Mouse (Mus musculus) CD4-positive, CD25-positive, alpha-beta regulatory T cell, adult 2 months (primary cell): ENCODE results near the gene Arhgef16.

Experiments used
- DNase-seq: peaks from one replicate; pipeline ENCODE4 v3.0.0-alpha.2; 2012; ENCODE audit warnings: low read depth, low spot score

The Arhgef16 gene

DNA sequence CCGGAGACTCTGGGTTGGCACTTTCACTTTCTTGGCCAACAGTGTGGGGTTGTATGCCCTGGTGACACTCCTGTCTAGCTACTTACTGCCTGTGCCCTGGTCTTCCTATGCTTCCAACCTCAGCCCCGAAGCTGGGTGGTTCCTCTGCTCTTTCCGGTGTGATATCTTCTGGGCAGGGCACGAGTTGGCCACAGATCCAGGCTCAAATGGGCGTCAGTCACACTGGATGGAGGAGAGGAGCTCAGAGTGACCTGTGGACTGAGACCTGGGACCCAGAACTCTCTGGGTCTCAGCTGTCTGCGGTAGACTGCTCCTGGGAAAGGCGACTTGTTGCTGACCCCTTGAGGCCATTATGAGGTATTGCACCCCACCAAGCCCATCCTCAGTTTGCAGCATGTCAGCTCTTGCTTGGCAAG is at the start of gene Arhgef16:
Arhgef16 (minus strand) TSS at position 211 of the 416 bp plus-strand sequence.
- DNase-seq: peak; percentile 63

DNA sequence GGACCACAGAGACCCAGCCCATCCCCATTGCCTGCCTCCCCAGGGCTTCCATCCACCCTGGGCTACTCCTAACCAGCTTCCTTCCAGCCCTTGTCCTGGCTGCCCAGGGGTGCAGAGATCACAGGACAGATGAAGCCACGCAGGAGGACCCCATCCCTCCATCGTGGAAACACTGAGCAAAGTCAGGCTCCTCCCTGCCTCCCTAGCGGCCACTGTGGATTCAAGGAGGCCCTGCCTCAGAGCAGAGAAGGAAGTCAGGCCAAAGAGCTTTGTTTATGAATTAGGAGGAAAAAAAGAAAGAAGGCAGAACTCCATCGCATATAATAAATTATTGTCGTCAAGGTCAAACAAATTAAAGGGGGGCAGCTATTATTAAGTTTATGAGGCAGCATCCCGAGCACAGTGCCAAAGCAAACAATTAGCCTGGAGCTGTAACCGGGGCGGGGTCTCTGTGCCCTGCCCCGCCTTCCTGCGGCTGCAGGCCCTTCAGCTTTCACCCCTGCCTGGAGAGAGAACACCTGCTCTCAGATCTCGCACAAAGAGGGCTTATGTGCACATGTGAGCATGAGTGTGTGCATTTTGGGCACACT is 46.8 kb upstream of the Arhgef16 start:
- DNase-seq: no peak

DNA sequence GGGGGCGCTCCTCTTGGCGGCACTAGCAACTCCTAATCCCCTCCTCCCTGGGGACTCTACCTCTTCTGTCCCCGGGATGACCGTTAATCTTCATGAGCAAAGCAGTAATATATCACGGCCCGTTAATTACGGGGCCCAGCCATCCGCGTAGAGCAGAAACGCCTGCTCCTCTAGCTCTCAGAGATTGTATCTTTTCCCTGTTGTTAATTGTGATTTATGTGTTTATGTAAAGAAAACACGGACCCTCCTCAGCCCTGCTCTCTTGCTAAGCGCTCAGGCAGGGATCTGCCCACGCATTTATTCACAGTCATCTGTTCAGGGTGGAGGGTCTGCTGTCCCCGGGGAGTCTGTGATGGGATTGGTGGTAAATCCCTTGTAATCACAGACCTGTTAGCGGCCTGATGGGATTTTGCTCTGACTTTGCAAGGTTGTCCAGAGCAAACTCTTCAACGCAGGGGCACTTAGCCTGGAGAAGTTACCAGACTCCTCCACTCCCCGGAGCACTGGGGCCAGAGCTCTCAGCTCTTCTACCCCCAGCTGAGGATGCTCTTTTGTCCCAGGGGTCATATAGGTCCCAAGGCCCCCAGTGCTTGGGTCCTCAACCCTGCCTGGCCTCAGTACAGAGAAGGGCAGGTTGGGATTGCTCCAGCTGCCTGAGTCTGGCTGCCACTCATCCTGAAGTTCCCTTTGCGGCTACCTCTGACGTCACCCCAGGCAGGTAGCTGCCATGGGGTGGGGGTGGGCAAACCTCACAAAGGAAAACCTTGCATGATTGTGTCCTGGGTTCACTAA is 45.5 kb upstream of the Arhgef16 start:
- DNase-seq: no peak

DNA sequence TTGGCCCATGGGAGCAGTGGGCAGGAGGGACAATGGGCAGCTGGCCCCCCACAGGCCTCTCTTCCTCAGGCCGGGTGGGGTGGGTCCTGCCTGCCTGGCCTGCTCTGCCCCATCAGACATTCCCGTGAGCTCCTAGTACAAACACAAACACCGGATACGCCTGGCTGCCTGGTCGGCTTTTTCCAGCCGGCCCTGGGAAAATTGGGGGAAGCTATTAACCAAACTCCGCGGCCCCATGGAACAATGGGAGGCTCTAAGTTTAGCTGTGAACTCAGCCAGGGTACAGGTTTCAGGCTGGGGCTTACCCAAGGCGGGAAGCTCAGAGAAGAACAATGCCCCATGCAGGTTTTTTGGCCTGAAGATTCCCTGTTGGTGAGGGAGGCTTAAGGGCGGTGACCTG is 35.2 kb upstream of the Arhgef16 start:
- no peak for DNase-seq

DNA sequence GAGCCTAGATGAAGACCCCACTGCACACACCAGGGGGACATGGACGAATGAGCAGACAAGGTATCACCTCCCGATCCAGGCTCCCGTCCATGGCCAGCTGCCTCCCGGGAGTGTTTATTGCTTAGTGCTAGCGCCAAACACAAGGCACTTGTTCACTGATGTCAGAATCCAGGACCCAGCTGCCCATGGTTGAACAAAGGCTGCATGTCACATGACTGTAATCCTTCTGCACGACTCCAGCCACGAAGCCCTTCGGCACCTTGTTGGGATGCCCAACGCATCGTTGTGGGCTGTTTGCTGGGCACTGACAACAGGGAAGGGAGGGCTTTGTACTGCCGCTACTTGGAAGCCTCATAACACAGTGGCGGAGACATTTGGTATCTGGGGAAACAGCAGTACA is 34.3 kb upstream of the Arhgef16 start, which contains the start of gene B230104I21Rik:
B230104I21Rik (plus strand) TSS at position 367 of the 400 bp plus-strand sequence.
- DNase-seq: no peak

DNA sequence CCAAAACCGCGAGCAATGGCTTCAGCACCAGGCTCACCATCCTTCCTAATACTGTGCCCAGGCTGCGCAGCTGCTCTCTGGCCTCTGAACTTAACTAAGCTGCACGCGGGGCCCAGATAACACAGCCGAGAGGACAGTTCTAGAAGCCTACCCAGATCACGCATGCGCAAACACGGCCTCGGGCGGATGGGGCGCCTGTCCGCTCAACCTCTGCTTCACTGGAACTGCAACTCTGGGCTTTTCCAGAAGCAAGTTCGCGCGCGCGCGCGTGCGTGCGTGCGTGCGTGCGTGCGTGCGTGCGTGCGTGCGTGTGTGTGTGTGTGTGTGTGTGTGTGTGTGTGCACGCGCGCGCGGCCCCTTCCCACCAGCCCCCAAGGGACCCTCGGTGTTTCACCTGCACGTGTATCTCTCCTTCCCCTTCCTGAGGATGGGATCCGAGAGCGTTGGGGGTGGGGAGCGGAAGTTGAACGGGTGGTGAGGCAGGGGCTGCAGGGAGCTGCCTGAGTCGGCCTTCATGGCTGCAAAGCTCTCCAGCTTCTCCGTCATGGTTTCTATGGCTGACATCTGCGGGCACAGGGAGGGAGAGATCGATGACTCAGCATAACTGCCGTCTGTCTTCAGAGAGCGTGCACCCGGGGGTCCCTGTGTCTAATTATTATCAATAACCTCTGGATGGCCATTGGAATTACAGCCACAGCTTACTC is 33.4 kb upstream of the Arhgef16 start:
- DNase-seq: peak; percentile 85

DNA sequence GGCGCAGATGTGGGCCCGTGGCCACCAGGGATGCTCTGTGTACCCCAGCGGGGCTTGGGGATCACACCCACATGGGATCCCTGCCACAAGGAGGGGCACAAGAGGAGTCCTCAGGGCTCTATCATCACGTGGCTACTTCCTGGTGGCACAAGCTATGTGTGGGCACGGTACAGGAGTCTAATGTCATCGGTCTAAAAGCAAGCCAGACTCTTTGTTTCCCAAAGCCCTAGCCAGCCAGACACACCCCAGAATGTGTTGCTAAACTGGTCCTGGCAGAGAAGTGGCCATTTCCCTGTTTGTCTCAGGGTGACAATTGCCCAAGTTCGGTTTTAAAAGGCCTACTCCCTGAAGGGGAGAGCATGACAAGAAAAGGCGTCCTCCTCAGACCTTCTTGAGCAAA is 31.8 kb upstream of the Arhgef16 start:
- DNase-seq: no peak

DNA sequence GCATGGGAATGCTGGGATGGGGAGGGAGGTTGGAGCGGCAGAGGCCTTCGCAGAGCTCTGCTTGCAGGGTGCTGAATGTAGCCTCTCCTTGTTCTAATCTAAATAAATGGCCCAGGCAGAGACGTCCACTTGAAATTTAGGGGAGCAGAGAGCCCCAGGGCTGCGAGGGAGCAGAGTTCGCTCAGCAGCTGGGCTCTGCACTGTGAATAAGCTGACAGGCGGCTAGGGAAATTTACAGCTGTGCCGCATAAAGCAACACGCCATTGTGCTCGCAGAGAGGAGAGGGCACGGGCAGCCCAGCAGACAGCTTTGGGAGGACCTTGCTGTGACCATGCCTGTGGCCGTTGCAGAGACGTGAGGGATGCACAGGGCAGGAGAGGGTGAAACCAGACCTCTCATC is 29.8 kb upstream of the Arhgef16 start:
- DNase-seq: no peak

DNA sequence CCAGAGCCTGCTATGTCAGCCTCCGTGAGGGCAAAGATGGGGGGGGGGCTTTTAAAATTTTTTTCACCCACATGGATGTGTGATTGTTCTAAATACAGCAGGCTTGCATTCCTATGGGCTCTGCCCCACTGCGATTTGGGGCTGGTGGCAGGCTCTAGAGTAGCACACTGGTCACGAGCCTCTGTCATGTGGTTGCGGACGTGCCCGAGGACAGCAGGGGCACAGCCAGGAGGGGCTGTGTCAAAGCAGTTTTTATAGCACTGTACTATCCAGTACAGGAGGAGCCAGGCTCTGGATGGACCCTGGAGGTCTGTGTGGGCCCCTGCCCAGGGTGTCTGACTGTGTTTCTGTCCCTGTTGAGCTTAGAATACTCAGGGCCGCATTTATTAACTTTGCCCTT is 28.5 kb upstream of the Arhgef16 start:
- DNase-seq: no peak

DNA sequence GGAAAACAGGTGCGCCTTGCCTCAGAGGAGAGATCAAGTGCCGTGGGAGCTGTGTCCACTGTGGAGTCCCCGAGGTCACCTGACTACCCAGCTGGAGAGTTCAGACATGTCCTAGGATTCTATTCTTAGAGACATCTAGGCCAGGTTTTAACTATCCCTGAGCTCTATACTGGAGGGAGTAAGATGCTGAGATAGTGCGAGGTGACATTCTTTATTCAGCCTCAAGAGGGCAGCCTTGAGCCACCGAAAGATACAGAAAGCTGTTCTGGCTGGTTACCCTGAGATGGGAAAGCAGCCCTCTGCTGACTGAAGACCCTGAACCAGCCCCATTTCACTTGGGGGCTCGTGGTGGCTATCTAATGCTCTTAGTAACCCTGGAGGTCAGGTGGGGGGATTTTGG is 27.4 kb upstream of the Arhgef16 start:
- peak; percentile 69 for DNase-seq

DNA sequence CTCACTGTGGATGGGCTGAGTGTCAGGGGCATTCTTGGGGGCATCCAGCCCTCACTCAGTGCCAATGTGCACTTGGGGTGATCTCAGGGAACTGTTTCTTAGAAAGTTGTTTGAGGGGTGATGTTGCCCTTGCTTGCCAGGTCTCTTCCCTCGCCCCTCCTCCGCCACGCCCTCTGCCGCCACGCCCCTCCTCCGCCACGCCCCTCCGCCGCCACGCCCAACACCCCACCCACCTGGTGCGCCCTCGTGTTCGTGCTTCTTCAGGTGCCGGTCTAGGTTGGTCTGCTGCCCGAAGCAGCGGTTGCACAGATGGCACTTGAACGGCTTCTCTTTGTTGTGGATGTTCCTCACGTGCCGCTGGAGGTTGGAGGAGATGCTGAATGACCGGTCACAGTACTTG is 27.0 kb upstream of the Arhgef16 start:
- no peak for DNase-seq

DNA sequence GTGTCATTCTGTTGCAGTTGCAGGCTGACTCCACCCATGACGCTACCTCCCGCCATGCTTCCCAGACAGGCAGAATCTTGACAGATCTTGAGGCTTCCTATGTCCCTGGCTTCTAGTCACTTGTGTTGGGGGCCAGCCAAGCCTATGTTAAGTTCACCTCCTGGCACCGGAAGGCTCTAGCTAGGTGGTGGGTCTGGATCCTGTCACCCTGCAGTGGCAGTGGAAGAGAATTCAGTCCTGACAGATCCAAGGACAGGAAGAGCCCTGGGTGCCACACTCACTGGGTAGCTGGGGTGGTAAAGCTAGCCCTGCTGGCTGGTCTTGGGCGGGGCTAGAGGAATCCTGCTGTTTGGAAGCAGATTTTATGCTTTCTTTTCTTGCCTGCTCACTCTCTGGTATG is 23.9 kb upstream of the Arhgef16 start:
- no peak for DNase-seq

DNA sequence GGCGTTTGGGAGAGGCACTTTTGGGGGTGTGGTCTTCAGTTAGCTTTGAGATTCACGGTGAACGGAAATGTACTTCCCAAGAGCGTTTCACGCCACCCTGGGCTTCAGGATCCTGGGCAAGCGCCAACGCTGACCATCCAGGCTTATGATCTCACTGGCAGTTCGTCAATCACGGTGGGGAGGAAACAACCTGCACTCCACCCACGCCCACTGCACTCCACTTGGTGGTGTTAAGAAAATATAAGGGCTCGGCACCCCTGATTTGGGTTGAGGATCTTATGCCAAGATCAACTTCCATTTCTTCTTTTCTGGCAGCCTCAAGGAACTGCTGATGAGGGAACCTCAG is 12.1 kb upstream of the Arhgef16 start:
- no peak for DNase-seq

DNA sequence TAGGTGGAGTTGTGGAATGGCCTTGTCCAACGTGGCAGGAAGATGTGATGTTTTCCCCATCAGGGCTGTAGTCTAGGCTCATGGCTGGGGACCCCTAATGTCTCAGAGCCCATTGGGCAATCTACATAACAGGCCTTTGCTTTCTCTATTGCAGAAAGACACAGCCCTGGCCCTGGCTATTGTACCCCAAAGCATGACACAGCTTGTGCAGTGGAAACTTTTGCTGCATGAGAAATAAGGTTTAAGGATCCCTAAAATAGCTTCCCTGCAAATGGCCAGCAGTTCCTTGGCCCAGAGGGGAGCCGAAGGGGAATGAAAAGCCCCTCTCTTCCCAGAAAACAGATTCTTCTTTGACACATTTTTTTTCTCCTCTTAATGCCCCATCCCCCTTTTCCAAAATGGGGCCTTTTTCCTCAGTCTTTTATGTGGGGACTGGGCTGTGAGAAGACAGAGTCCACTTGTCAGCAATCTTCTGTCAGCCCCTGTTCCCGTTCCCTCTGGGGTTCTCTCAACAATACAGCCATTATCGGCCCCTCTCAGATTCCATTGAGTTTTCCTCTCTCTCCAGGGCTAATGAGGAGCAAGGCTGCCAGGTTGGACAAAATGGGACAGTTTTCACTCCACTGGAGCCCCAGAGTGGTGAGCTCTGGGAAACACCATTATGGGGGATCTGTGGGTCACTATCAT is 11.6 kb upstream of the Arhgef16 start:
- DNase-seq: no peak

DNA sequence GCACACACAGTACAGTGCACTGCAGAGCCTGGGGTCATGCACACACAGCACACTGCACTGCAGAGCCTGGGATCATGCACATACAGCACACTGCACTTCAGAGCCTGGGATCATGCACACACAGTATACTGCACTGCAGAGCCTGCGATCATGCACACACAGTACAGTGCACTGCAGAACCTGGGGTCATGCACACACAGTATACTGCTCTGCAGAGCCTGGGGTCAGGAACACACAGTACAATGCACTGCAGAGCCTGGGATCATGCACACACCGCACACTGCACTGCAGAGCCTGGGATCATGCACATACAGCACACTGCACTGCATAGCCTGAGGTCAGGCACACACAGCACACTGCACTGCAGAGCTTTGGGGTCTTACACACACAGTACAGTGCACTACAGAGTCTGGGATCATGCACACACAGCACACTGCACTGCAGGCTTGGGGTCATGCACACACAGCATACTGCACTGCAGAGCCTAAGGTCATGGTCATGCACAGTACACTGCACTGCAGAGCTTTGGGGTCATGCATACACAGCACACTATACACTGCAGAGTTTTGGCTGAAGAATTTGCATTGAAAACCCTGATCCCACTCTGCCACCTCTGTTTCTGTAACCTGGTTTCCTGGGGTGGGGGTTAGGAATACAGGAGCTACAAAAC is 10.8 kb upstream of the Arhgef16 start:
- DNase-seq: no peak

DNA sequence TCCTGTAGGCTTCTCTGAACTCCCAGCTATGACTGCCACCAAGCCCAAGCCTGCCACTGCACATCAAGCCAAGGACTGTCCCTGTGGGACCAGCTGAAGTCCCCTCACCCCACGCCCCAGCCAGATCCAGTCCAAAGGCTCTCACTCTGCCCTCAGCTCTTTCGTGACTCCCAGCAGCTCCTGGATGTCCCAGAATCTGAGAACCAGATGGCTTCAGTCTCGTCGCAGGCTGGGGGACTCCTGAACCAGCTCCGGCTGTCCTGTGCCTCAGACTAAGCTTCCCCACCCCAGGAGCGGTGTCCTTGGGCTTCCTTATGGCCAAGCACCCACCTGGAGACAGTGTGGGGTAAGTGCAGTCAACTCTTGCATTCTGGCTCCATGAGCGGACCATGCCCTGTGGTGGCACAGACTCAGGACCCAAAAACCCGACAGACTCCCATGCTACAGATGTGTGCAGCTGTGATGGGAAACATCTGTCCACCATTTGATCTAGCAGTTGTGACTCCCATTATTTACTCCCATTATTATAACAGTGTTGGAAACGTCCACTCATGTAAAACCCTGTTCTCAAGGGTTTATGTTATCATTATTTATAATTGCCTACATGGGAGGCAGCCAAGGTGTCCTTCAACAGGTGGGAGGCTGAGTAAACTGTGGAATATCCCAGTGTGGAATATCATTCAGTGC is 9.2 kb upstream of the Arhgef16 start:
- DNase-seq: no peak

DNA sequence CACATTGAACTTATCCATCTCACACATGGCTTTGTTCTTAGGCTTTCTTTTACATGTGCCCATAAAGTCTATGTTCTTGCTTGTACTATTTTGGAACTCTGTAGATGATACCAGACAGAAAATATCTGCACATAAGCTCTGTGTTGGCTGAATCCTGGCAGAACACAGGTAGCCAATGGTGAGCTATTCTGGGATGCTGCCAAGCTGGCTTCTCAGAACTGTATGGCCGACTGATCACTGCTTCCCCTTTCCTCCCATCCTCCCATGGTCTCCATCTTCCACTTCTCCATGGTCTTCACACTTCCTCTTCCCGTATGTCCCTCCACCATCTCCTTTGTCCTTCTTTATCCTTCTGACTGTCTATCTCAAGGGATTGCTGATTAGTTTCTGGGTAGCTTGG is 7.7 kb upstream of the Arhgef16 start:
- no peak for DNase-seq

DNA sequence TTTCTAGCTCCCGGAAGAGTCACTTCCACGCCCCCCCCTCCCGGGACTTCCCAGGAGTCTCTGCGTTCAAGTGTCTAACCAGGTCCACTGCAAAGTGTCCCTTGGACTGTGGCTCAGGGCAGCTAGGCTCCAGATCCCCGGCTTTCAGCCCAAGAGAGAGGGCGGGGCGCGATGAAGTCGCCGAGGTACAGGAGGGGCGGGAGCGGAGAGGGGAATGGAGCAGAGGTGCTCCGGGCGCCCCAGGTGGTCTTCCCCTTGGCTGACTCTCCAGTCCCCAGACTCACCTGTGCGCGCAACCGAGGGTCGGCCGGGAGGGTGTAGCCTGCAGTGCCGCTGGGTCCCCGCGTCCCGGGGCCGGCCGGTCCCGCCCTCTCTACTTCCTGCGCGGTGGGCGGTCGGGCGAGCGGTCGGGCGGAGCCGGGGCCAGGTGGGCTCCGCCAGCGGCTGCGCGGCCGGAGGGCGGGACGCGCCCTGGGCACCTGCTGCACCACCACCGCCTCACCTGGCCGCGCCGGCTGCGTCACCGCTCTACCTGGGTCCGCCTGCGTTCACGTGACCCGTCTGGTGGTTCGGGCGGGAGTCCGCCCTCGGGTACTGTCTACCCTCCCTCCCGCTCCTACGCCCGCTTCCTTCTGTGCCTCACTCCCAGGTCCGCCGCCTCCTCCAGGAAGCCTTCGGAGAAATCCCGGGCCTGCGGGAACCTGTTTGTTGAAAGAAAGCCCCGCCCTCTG is 1.8 kb downstream of the Arhgef16 start:
- DNase-seq: peak; percentile 4

DNA sequence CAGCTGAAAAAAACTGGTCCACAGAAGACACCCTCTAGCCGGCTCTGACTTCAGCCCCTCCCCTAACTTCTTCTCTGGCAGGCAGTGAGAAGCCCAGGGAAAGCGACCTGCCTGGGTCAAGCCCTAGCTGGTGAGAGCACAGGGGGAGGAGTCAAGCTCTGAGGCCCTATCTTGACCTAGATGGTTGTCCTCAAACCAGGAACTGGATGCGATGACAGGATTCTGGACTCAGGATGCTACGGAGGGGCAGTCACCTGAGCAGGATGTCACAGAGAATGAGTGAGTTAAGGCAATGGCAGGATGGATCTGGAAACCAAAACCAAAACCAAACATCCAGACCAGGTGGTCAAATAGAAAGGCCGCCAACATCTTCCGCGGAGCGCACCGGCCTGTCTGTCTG is 3.7 kb downstream of the Arhgef16 start:
- no peak for DNase-seq

DNA sequence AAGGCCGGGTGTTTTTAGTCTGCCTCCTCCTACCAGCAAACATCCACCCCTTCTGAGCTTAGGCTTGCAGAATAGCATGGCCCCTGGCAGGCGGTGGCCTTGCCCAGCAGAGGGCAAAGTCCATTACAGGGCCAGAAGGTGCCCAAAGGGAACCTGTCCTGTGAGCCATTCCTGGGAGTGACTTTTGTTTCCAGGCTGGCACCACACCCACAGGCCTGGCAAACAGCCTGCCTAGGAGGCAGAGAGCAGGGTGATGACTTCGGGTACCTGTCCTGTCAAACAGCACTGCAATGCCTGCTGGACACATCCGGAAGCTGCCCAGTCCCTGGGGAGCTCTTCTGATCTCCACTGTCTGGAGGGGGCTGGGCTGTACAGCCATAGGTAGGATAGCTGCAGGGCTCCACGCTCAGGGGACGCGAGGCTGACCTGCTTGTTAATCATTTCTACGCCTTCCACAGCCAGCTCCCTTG is 7.2 kb downstream of the Arhgef16 start:
- no peak for DNase-seq
